Comparison of ENCODE assay signal across 19 mouse cellular contexts in genomic region chr17:69227426-69228014, GRCm38 (mm10).
DNase-seq lines count a peak whose midpoint lies in the region; ATAC-seq and TF ChIP-seq lines count a peak whose summit lies in the region.
"Had no signal": no experiment of that assay in that cellular context is flagged by ENCODE, and none has a peak within 500 bp of the region (broad histone marks: within the 10 kb centered on the region; RNA-seq: fewer than 3 reads in every experiment).

No protein-coding gene starts in this region.

- no peaks in the 10 kb centered on the region for H3K9me3 ChIP-seq in intestine, embryonic 15.5 days
- H3K9me3 ChIP-seq in intestine, postnatal 0 days (ENCODE audit: control insufficient read depth): no peaks in the 10 kb centered on the region
- H3K9me3 ChIP-seq in stomach, embryonic 14.5 days (ENCODE audit: control insufficient read depth, low read depth, low read length): no peaks in the 10 kb centered on the region
- no peaks in the 10 kb centered on the region for H3K9me3 ChIP-seq in stomach, postnatal 0 days (ENCODE audit: control insufficient read depth, low read length)
- H3K9me3 ChIP-seq: hindbrain, embryonic 10.5 days; limb, embryonic 12.5 days; stomach, embryonic 15.5 days had no signal

- 0 out of 2 replicates have a peak, but pooled peaks cover 3% of the 10 kb centered on the region for H3K4me1 ChIP-seq in intestine, embryonic 15.5 days (replicated peaks)
- no peaks in the 10 kb centered on the region for H3K4me1 ChIP-seq in intestine, postnatal 0 days (replicated peaks; ENCODE audit: control insufficient read depth, insufficient read depth, low read length)
- H3K4me1 ChIP-seq in stomach, embryonic 14.5 days (ENCODE audit: control insufficient read depth, insufficient read depth, low read length): peaks cover 13% of the 10 kb centered on the region
- H3K4me1 ChIP-seq in stomach, postnatal 0 days (replicated peaks; ENCODE audit: control insufficient read depth, insufficient read depth): 0 out of 2 replicates have a peak, but pooled peaks cover 3% of the 10 kb centered on the region
- H3K4me1 ChIP-seq: megakaryocyte, embryonic 14.5 days; stomach, embryonic 15.5 days had no signal

- 0 out of 2 replicates have a peak, but pooled peaks have one; percentile 26 for ATAC-seq in intestine, embryonic 15.5 days
- no peak for ATAC-seq in intestine, postnatal 0 days
- peak; percentile 15; the same call in 1 of the 2 replicates for ATAC-seq in stomach, embryonic 14.5 days (ENCODE audit: insufficient number of reproducible peaks, insufficient read depth, low FRiP score, low read depth)
- no peak for ATAC-seq in stomach, postnatal 0 days (ENCODE audit: low FRiP score, low TSS enrichment)
- ATAC-seq: forebrain, embryonic 16.5 days; liver, postnatal 0 days had no signal

- H3K27ac ChIP-seq in intestine, embryonic 15.5 days: no peak overlapping the region
- no peak overlapping the region for H3K27ac ChIP-seq in intestine, postnatal 0 days (ENCODE audit: low read depth, low read length)
- H3K27ac ChIP-seq in stomach, embryonic 14.5 days (ENCODE audit: low read length): no peak overlapping the region
- no peak overlapping the region for H3K27ac ChIP-seq in stomach, postnatal 0 days (replicated peaks)
- H3K27ac ChIP-seq: hindbrain, embryonic 10.5 days; limb, embryonic 12.5 days; stomach, embryonic 15.5 days had no signal

- 42% methylated on average over 9 of the region's 9 CpGs for WGBS in intestine, embryonic 15.5 days
- 57% methylated on average over 9 of the region's 9 CpGs for WGBS in intestine, postnatal 0 days
- WGBS in stomach, embryonic 14.5 days: 47% methylated on average over 9 of the region's 9 CpGs
- WGBS in stomach, postnatal 0 days: 38% methylated on average over 9 of the region's 9 CpGs

- H3K4me2 ChIP-seq in intestine, embryonic 15.5 days (replicated peaks): no peak overlapping the region
- H3K4me2 ChIP-seq in intestine, postnatal 0 days (replicated peaks; ENCODE audit: low read depth): no peak overlapping the region
- no peak overlapping the region for H3K4me2 ChIP-seq in stomach, embryonic 14.5 days (replicated peaks; ENCODE audit: low read depth, low read length)
- H3K4me2 ChIP-seq in stomach, postnatal 0 days (replicated peaks; ENCODE audit: low read depth): no peak overlapping the region
- H3K4me2 ChIP-seq: limb, embryonic 12.5 days; stomach, embryonic 15.5 days had no signal

- H3K9ac ChIP-seq in intestine, embryonic 15.5 days: no peak overlapping the region
- no peak overlapping the region for H3K9ac ChIP-seq in intestine, postnatal 0 days (ENCODE audit: low read depth, low read length)
- no peak overlapping the region for H3K9ac ChIP-seq in stomach, embryonic 14.5 days (replicated peaks; ENCODE audit: low read depth, low read length)
- no peak overlapping the region for H3K9ac ChIP-seq in stomach, postnatal 0 days (ENCODE audit: low read length)
- H3K9ac ChIP-seq: limb, embryonic 12.5 days; liver, postnatal 0 days; stomach, embryonic 15.5 days had no signal

- H3K27me3 ChIP-seq in intestine, embryonic 15.5 days (replicated peaks): no peaks in the 10 kb centered on the region
- no peaks in the 10 kb centered on the region for H3K27me3 ChIP-seq in intestine, postnatal 0 days (replicated peaks; ENCODE audit: control insufficient read depth, insufficient read depth, low read length)
- H3K27me3 ChIP-seq in stomach, embryonic 14.5 days (ENCODE audit: control insufficient read depth, insufficient read depth, low read length): no peaks in the 10 kb centered on the region
- no peaks in the 10 kb centered on the region for H3K27me3 ChIP-seq in stomach, postnatal 0 days (ENCODE audit: control insufficient read depth, insufficient read depth, low read length)
- H3K27me3 ChIP-seq: limb, embryonic 12.5 days; megakaryocyte, embryonic 14.5 days; stomach, embryonic 15.5 days had no signal

- H3K4me3 ChIP-seq in intestine, embryonic 15.5 days (replicated peaks): no peak overlapping the region
- no peak overlapping the region for H3K4me3 ChIP-seq in intestine, postnatal 0 days (ENCODE audit: low read depth, low read length)
- no peak overlapping the region for H3K4me3 ChIP-seq in stomach, embryonic 14.5 days (ENCODE audit: low read depth, low read length)
- H3K4me3 ChIP-seq in stomach, postnatal 0 days (ENCODE audit: low read depth, low read length): no peak overlapping the region
- H3K4me3 ChIP-seq: hindbrain, embryonic 10.5 days; limb, embryonic 12.5 days; megakaryocyte, embryonic 14.5 days; stomach, embryonic 15.5 days had no signal

- 0 out of 2 replicates have a peak, but pooled peaks cover 8% of the 10 kb centered on the region for H3K36me3 ChIP-seq in intestine, embryonic 15.5 days
- H3K36me3 ChIP-seq in intestine, postnatal 0 days (ENCODE audit: control insufficient read depth, insufficient read depth): peaks cover 9% of the 10 kb centered on the region; the same call in 1 of the 2 replicates
- H3K36me3 ChIP-seq in stomach, embryonic 14.5 days (ENCODE audit: control insufficient read depth, insufficient read depth, low read length): no peaks in the 10 kb centered on the region
- H3K36me3 ChIP-seq in stomach, postnatal 0 days (ENCODE audit: control insufficient read depth, insufficient read depth, low read length): no peaks in the 10 kb centered on the region
- H3K36me3 ChIP-seq: stomach, embryonic 15.5 days had no signal

- peak; percentile 42 for DNase-seq in embryo, embryonic 10.5 days (ENCODE audit: low spot score)
- no peak for DNase-seq in embryo, embryonic 10 days (ENCODE audit: low spot score)
- no peak for DNase-seq in stomach, postnatal 0 days (ENCODE audit: low spot score)
- DNase-seq in gastrocnemius, postnatal 10 days: no peak
- DNase-seq in thymus, postnatal 0 days (ENCODE audit: low spot score): no peak
- DNase-seq: adrenal gland, postnatal 10 days; cerebellum, postnatal 10 days; kidney, adult 2 months; kidney, postnatal 4 days; liver, postnatal 0 days; thymus, postnatal 4 days had no signal

- no peak for TF ChIP-seq EP300 in stomach, postnatal 0 days (optimal IDR thresholded peaks at IDR 0.05)

- no peak for TF ChIP-seq CTCF in intestine, postnatal 0 days (IDR thresholded peaks at IDR 0.05; ENCODE audit: low read depth)
- TF ChIP-seq CTCF in stomach, postnatal 0 days (IDR thresholded peaks at IDR 0.05; ENCODE audit: low read depth): no peak

Comparison
In these comparisons a context has a peak if more than half of its experiments do, and no peak if none do; other contexts are left out.
1. ATAC-seq: peak in intestine, embryonic 15.5 days (single experiment) and stomach, embryonic 14.5 days (single experiment); none in intestine, postnatal 0 days (single experiment) and stomach, postnatal 0 days (single experiment).